Mouse (Mus musculus): ENCODE measurements around the gene Ehd4.

Gene Ehd4

GRCm38 (mm10) chr2:120146543-120146942 lies 7.9 kb downstream of the Ehd4 start:
- no peak for DNase-seq (ENCODE audit: extremely low read depth, insufficient read length, low spot score)

DNA sequence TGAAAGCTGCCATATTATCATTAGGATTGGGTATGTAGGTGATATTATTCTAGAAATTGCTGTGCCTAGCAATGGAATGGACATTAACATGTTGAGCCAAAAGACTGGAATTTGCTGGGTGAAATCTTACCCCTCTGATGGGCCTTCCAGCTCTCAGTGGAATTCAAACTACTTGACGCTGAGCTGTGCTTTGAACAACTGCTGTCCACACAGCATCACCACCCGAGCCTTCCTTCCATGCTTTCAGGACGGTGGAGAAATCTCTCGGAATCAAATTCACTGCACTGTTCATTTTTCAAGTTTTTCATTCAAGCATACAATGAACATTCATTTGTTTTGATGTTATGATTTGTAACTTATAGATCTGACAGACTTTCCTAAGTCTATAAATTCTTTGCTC lies 10.0 kb downstream of the Ehd4 start:
- DNase-seq (ENCODE audit: extremely low read depth, insufficient read length, low spot score) = no peak

- no peak for DNase-seq (ENCODE audit: extremely low read depth, insufficient read length, low spot score)
Observed at GRCm38 (mm10) chr2:120142336-120142735, 12.1 kb downstream of the Ehd4 start.

GRCm38 (mm10) chr2:120141671-120142070 lies 12.7 kb downstream of the Ehd4 start:
- no peak for DNase-seq (ENCODE audit: extremely low read depth, insufficient read length, low spot score)

GRCm38 (mm10) chr2:120140326-120140725 lies 14.1 kb downstream of the Ehd4 start:
- no peak for DNase-seq (ENCODE audit: extremely low read depth, insufficient read length, low spot score)

GRCm38 (mm10) chr2:120139091-120139490 lies 15.3 kb downstream of the Ehd4 start:
- no peak for DNase-seq (ENCODE audit: extremely low read depth, insufficient read length, low spot score)

DNA sequence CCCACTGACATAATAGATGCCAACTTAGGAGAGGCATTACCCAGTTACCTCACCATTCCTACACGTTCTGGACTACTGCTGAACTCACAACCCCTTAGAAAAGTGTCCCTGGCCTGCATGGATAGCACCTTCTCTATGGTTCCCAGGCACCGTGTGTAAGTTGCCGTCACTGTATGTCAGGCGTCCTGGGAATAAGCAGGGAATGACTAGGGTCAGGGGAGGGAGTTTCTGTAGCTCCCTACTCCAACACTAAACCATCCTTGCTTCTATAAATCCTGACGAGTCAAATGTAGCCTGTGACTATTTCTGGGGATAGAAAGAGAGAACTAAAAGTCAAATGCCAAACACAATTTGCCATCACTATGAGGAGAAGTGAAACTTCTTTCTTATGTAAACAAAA lies 17.1 kb downstream of the Ehd4 start:
- no peak for DNase-seq (ENCODE audit: extremely low read depth, insufficient read length, low spot score)

- no peak for DNase-seq (ENCODE audit: extremely low read depth, insufficient read length, low spot score)
Observed at GRCm38 (mm10) chr2:120134453-120135075, 19.8 kb downstream of the Ehd4 start.

GRCm38 (mm10) chr2:120131881-120132280 lies 22.5 kb downstream of the Ehd4 start:
- peak; percentile 71 for DNase-seq (ENCODE audit: extremely low read depth, insufficient read length, low spot score)

DNA sequence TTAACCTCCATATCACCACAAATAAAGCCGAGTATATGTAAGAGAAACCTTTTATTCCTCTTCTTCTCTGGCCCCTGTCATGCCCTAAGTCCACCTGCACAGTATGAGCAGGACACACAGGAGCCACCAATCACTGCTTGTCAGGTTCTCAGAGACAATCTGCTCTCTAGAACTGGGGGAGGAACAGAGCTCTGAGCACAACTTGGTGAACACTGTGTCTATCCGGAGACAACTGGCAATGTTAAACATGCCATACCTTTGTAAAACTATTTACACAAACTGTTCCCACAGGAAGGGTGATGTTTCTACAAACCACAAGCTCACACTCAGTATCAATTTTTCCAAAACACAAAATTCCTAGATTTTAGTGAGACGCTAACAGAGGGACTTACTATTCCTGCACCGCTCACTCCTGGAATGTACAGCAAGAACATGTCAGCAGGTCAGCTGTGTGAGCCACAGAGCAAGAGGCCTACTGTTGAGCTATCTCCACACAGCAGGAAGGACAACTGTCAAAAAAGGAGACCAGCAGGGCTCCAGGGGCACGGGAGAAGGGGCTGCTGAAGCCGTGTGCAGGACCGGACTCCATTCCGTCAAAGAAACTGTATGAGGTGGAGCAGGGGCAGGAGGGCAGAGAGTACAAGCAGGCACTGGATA lies 25.0 kb downstream of the Ehd4 start:
- DNase-seq (ENCODE audit: extremely low read depth, insufficient read length, low spot score) = peak; percentile 32

- DNase-seq (ENCODE audit: extremely low read depth, insufficient read length, low spot score) = peak; percentile 81
Observed at GRCm38 (mm10) chr2:120128611-120129051, 25.8 kb downstream of the Ehd4 start.

- DNase-seq (ENCODE audit: extremely low read depth, insufficient read length, low spot score) = no peak
Observed at GRCm38 (mm10) chr2:120128011-120128410, 26.4 kb downstream of the Ehd4 start.

DNA sequence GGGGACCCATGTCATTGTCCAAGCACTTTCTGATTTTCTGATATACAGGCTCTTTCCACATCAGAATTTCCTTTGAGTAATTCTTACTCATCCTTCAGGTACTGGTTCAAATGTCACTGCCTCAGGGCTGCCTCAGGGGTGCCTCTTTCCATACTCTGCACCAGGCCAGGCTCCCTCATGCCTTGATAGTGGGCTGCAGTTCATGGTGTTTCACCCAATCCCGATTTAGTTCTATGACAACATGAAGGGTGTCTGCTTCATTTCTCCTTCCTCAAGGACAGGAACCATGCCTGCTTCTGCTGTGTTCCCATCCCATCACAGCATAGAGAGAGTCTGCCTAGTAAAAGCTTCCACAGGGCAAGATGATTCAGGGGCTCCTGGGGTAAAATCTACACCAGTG lies 27.5 kb downstream of the Ehd4 start:
- no peak for DNase-seq (ENCODE audit: extremely low read depth, insufficient read length, low spot score)

DNA sequence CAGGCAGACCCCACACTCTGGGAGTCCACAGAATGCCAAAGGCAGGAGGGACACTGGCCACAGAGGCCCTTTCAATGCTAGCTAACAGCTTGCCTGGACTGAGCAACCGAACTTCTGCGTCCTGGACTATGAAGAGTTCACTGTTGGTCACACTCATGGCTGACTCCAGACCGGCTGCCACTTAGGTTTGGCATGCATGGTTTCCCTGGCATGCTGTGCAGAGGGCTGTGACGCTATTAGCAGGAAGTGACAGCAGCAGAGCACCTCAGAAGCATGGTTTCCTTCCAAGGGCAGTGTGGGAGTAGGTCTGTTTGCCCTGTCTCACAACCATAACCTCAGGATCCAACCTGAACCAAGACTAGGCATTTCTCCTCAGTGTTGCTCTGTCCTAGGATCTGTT lies 28.0 kb downstream of the Ehd4 start:
- no peak for DNase-seq (ENCODE audit: extremely low read depth, insufficient read length, low spot score)

- no peak for DNase-seq (ENCODE audit: extremely low read depth, insufficient read length, low spot score)
Observed at GRCm38 (mm10) chr2:120125461-120125860, 28.9 kb downstream of the Ehd4 start.

GRCm38 (mm10) chr2:120124946-120125345 lies 29.5 kb downstream of the Ehd4 start:
- DNase-seq (ENCODE audit: extremely low read depth, insufficient read length, low spot score) = no peak

DNA sequence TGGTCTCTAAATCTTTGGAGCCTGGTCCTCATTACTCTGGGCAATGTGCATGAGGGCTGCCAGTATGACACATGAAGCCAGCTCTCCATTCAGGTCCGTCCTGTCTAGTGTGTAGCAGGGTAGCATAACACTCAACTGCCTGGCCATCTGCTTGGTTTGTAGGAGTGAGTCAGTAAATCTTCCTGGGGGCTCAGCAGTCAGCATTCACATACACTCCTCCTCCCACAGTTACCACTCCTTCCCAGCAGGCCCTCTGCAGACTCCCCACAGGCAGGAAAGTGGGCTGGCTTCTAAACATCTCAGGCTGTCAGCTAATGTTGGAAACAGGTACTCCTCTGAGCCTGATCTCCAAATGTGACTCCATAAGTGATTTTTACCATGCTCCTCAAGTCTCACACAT lies 30.3 kb downstream of the Ehd4 start:
- no peak for DNase-seq (ENCODE audit: extremely low read depth, insufficient read length, low spot score)

- no peak for DNase-seq (ENCODE audit: extremely low read depth, insufficient read length, low spot score)
Observed at GRCm38 (mm10) chr2:120122983-120123382, 31.4 kb downstream of the Ehd4 start.

DNA sequence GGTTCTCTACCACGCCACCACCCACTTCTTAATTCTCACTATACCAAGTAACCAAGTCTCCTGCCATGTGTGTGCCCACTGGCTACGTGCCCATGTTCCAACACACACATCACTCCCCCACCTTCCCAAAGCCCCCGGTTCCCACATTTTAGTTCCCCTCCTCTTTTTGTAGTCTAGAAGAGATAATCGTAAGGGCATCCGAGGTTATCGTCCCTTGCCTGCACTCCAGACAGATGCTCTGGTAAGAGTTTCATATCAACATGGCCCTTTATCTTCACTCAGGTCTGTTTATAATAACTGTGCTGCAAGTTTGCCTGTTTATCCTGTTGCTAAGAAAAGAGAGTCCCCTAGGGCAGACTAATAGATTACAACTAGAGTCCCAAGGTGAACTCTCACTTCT lies 37.1 kb downstream of the Ehd4 start:
- no peak for DNase-seq (ENCODE audit: extremely low read depth, insufficient read length, low spot score)

- no peak for DNase-seq (ENCODE audit: extremely low read depth, insufficient read length, low spot score)
Observed at GRCm38 (mm10) chr2:120116362-120116761, 38.0 kb downstream of the Ehd4 start.

- DNase-seq (ENCODE audit: extremely low read depth, insufficient read length, low spot score) = no peak
Observed at GRCm38 (mm10) chr2:120114977-120115376, 39.4 kb downstream of the Ehd4 start.

GRCm38 (mm10) chr2:120113963-120114362 lies 40.4 kb downstream of the Ehd4 start:
- DNase-seq (ENCODE audit: extremely low read depth, insufficient read length, low spot score) = no peak

- no peak for DNase-seq (ENCODE audit: extremely low read depth, insufficient read length, low spot score)
Observed at GRCm38 (mm10) chr2:120113476-120113875, 40.9 kb downstream of the Ehd4 start.

Measured in 3134 (cell line).